Mouse (Mus musculus) embryonic facial prominence, embryonic 15.5 days (tissue): ENCODE measurements around the gene Urgcp. TPM values are rescaled to one million over a fixed set of nuclear protein-coding genes. Genes with fewer than 3 reads are reported as not detected.

Experiments used
- ATAC-seq: fragments of 200-750 bp; cut with Nextera tagmentation; 2 replicates; pipeline ENCODE4 v1.8.0; 2017; ENCODE audit warnings: low read depth, moderate TSS enrichment; ENCODE audit not compliant: insufficient number of reproducible peaks, low FRiP score, low TSS enrichment
- H3K27ac ChIP-seq: fragments of 300-500 bp; sonication (generic); replicated peaks from 2 replicates; pipeline ENCODE4 v1.5.1; 2015; ENCODE audit warnings: mild to moderate bottlenecking, inconsistent platforms
- H3K27me3 ChIP-seq: fragments of 300-500 bp; sonication (generic); 2 replicates; pipeline ENCODE4 v1.6.1; 2015; ENCODE audit warnings: inconsistent platforms
- H3K36me3 ChIP-seq: fragments of 300-500 bp; sonication (generic); 2 replicates; pipeline ENCODE4 v1.6.1; 2015; ENCODE audit warnings: mild to moderate bottlenecking, inconsistent platforms
- H3K4me1 ChIP-seq: fragments of 300-500 bp; sonication (generic); 2 replicates; pipeline ENCODE4 v1.6.1; 2015; ENCODE audit warnings: inconsistent platforms
- H3K4me2 ChIP-seq: fragments of 300-500 bp; sonication (generic); replicated peaks from 2 replicates; pipeline ENCODE4 v1.6.1; 2015; ENCODE audit warnings: mild to moderate bottlenecking, inconsistent platforms
- H3K4me3 ChIP-seq: fragments of 300-500 bp; sonication (generic); replicated peaks from 2 replicates; pipeline ENCODE4 v1.5.1; 2015; ENCODE audit warnings: mild to moderate bottlenecking, inconsistent platforms
- H3K9ac ChIP-seq: fragments of 300-500 bp; sonication (generic); 2 replicates; pipeline ENCODE4 v1.6.1; 2015; ENCODE audit warnings: inconsistent platforms
- H3K9me3 ChIP-seq: fragments of 300-500 bp; sonication (generic); replicated peaks from 2 replicates; pipeline ENCODE4 v1.6.1; 2016; ENCODE audit warnings: inconsistent platforms
- WGBS: fragments of 180-500 bp; shearing (Covaris S2); methylation state at CpG from one replicate; pipeline ENCODE4 v1.1.7; 2015; 5-methylcytosine and 5-hydroxymethylcytosine counted together
- polyA plus RNA-seq: library from polyadenylated mRNA; unstranded; fragments of >200 nt; fragmentation: Nextera tagmentation; extraction: Ambion mirVana; gene quantifications from 2 replicates; pipeline ENCODE4 v1.2.1, GENCODE M21; 2015

Urgcp gene
- polyA plus RNA-seq, 1 experiment from 2014 or later: 29.4 TPM

DNA sequence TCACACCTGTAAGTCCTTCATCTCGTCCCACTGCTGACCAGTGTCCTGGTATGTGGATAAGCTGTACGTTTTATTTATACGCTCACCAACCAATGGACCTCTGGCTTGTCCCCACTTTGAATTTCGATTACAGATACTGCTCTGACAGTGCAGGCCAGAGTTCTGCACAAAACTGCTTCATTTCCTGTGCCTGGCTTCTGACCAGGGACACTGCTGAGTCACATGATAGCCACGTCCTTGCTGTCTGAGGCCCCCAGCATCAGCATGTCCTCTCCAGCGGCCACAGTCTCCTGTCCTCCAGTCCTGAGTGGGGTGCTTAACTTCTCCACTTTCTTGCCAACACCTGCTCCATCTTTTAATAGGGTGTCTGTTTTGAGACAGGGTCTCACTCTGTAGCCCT is 79.6 kb downstream of the Urgcp start:
- Histone ChIP-seq H3K4me2 (no peak overlapping the region), H3K27ac (no peak overlapping the region), H3K36me3 (no peaks in the 10 kb centered on the region), H3K9ac (no peak overlapping the region), H3K9me3 (no peaks in the 10 kb centered on the region), H3K4me3 (no peak overlapping the region), H3K27me3 (no peaks in the 10 kb centered on the region), H3K4me1 (no peaks in the 10 kb centered on the region)
- ATAC-seq: no peak
- 64% methylated on average over 6 of the region's 6 CpGs for WGBS

Other genes with a start within 250 kb of the Urgcp start
- 209 and 218 TPM in 2 replicates for gene Xbp1, start 241.7 kb downstream of the Urgcp start, polyA plus RNA-seq
- 17.7 and 19.2 TPM in 2 replicates for gene Ccdc117, start 220.2 kb downstream of the Urgcp start, polyA plus RNA-seq
- not detected in 2 replicates for gene Ankrd36, start 192.7 kb downstream of the Urgcp start, polyA plus RNA-seq
- gene Mrps24, start 46.7 kb downstream of the Urgcp start, polyA plus RNA-seq: 173 and 178 TPM in 2 replicates
- gene Dbnl, start 26.1 kb upstream of the Urgcp start, polyA plus RNA-seq: 118 and 128 TPM in 2 replicates
- gene Pgam2, start 41.4 kb upstream of the Urgcp start, polyA plus RNA-seq: 71.2 and 107 TPM in 2 replicates
- 10.4 and 12.0 TPM in 2 replicates for gene Polm, start 75.6 kb upstream of the Urgcp start, polyA plus RNA-seq
- gene Aebp1, start 99.6 kb upstream of the Urgcp start, polyA plus RNA-seq: 61.3 and 66.9 TPM in 2 replicates
- gene Pold2, start 115.9 kb upstream of the Urgcp start, polyA plus RNA-seq: 106 and 125 TPM in 2 replicates
- gene Myl7, start 136.4 kb upstream of the Urgcp start, polyA plus RNA-seq: 1.4 and 2.4 TPM in 2 replicates
- 2.4 and 3.5 TPM in 2 replicates for gene Gck, start 187.7 kb upstream of the Urgcp start, polyA plus RNA-seq
- 64.4 and 66.7 TPM in 2 replicates for gene Ykt6, start 193.3 kb upstream of the Urgcp start, polyA plus RNA-seq